In the genomic region with DNA sequence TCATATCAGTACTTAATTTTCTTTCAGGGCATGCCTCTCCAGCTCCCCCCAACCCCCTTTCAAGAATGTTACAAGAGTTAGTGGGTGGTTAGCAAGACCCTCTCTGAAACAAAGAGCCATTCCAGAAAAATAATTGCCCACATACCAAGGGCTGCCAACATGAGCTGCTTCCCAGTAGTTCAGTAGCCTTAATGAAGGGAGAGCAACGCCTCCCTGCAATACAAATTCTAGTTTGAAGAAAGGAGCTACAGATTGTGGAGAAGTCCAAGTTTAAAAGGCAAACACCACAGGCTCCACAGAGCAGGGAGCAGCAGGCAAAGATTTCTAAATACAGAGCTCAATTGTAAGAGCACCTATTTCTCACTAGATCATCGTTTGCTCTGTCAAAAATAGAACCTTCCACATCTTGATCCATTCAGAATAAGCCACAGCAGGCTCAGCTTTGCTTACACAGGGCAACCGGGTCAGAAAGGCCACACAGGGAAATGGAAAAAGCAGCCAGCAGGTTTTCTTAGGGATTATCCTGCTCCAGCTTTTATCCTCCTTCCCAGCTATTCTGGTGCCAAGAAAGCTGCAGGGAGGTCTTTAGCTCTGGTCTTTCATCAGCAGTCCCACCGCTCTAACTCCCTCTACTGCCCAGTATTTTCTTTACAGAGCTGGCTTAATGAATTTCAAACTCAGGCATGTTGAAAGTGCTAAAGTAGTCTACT, we compare ENCODE assay signal across 8 mouse cellular contexts. TPM values are rescaled to one million over a fixed set of nuclear protein-coding genes. Genes with fewer than 3 reads are reported as not detected.
A peak's percentile ranks its signal among the peaks of the same experiment; 100 is the strongest.
DNase-seq lines count a peak whose midpoint lies in the region; ATAC-seq and TF ChIP-seq lines count a peak whose summit lies in the region.

No protein-coding gene starts in this region.

- H3K9ac ChIP-seq in hindbrain, embryonic 13.5 days = no peak overlapping the region
- H3K9ac ChIP-seq in midbrain, embryonic 16.5 days (ENCODE audit: low read depth, low read length) = 0 out of 2 replicates have a peak overlapping the region, but pooled peaks have one; percentile 30

- WGBS in hindbrain, embryonic 13.5 days = 15% methylated on average over 4 of the region's 4 CpGs
- WGBS in midbrain, embryonic 16.5 days = 2% methylated on average over 4 of the region's 4 CpGs

- ATAC-seq in hindbrain, embryonic 13.5 days (ENCODE audit: low FRiP score) = peak; percentile 69; the same call in 1 of the 2 replicates
- ATAC-seq in midbrain, embryonic 16.5 days = peak; percentile 83

- TF ChIP-seq CTCF in layer of hippocampus, adult 2 months (conservative IDR thresholded peaks at IDR 0.05) = peak; percentile 70

- H3K27ac ChIP-seq in layer of hippocampus, adult 2 months = peak overlapping the region; percentile 65; the same call in 1 of the 2 replicates
- H3K27ac ChIP-seq in hindbrain, embryonic 13.5 days = peak overlapping the region; percentile 78
- peak overlapping the region; percentile 76 for H3K27ac ChIP-seq in midbrain, embryonic 16.5 days (ENCODE audit: low read length)

- H3K4me1 ChIP-seq in hindbrain, embryonic 13.5 days (replicated peaks) = peaks cover 13% of the 10 kb centered on the region
- H3K4me1 ChIP-seq in midbrain, embryonic 16.5 days (ENCODE audit: control insufficient read depth, insufficient read depth, low read length) = peaks cover 12% of the 10 kb centered on the region

- H3K27me3 ChIP-seq in hindbrain, embryonic 13.5 days = no peaks in the 10 kb centered on the region
- H3K27me3 ChIP-seq in midbrain, embryonic 16.5 days (ENCODE audit: control insufficient read depth, insufficient read depth, low read depth, low read length) = no peaks in the 10 kb centered on the region

- no peak overlapping the region for H3K4me2 ChIP-seq in hindbrain, embryonic 13.5 days
- H3K4me2 ChIP-seq in midbrain, embryonic 16.5 days (ENCODE audit: low read length) = 0 out of 2 replicates have a peak overlapping the region, but pooled peaks have one; percentile 22

- peaks cover 13% of the 10 kb centered on the region for H3K36me3 ChIP-seq in hindbrain, embryonic 13.5 days
- H3K36me3 ChIP-seq in midbrain, embryonic 16.5 days (ENCODE audit: control insufficient read depth, insufficient read depth, low read length) = 0 out of 2 replicates have a peak, but pooled peaks cover 3% of the 10 kb centered on the region

- H3K4me3 ChIP-seq in layer of hippocampus, adult 2 months = no peak overlapping the region
- no peak overlapping the region for H3K4me3 ChIP-seq in hindbrain, embryonic 13.5 days
- no peak overlapping the region for H3K4me3 ChIP-seq in midbrain, embryonic 16.5 days (ENCODE audit: low read depth, low read length)

- no peaks in the 10 kb centered on the region for H3K9me3 ChIP-seq in hindbrain, embryonic 13.5 days
- H3K9me3 ChIP-seq in midbrain, embryonic 16.5 days (replicated peaks; ENCODE audit: control insufficient read depth, low read length, poor library complexity, severe bottlenecking) = no peaks in the 10 kb centered on the region

- DNase-seq in layer of hippocampus, adult 2 months (ENCODE audit: low spot score in 2 of 2) = peak; percentile 16 to 29
- DNase-seq in layer of hippocampus, postnatal 25 days (ENCODE audit: extremely low spot score in 1 of 2, low spot score in 1 of 2) = no peak
- DNase-seq in embryo, embryonic 11.5 days (ENCODE audit: low read depth, low spot score) = peak; percentile 34
- DNase-seq in adrenal gland, adult 18-20 months (ENCODE audit: low spot score in 2 of 2) = no peak
- no peak for DNase-seq in testis, postnatal 14 days (ENCODE audit: low spot score)
- no peak for DNase-seq in gastrocnemius, postnatal 25 days

RNA-seq across cellular contexts. Expression of a gene that starts 13.6 kb away (rescaled TPM):
- 10 to 100 TPM; 58.5 to 69.1 TPM for total RNA-seq in layer of hippocampus, adult 2 months (2021)
- total RNA-seq in layer of hippocampus, postnatal 25 days (2021) = 10 to 100 TPM; 61.9 to 69.5 TPM
- polyA plus RNA-seq in hindbrain, embryonic 13.5 days (2015; fragmentation: Nextera tagmentation; extraction: Ambion mirVana) = 586 and 614 TPM in 2 replicates
- 354 and 378 TPM in 2 replicates for polyA plus RNA-seq in midbrain, embryonic 16.5 days (2015; fragmentation: Nextera tagmentation; extraction: Ambion mirVana)
- total RNA-seq in adrenal gland, adult 18-20 months (2021) = 100 to 1,000 TPM in 1 of 2 experiments, 10 to 100 TPM in 1; 91.3 to 108 TPM
- 10 to 100 TPM; 49.4 to 55.1 TPM for total RNA-seq in gastrocnemius, postnatal 25 days (2021)

Comparison
In these comparisons a context has a peak if more than half of its experiments do, and no peak if none do; other contexts are left out.
1. DNase-seq: peak in layer of hippocampus, adult 2 months (2 of 2) and embryo, embryonic 11.5 days (single experiment); none in layer of hippocampus, postnatal 25 days (0 of 2), adrenal gland, adult 18-20 months (0 of 2), testis, postnatal 14 days (single experiment) and gastrocnemius, postnatal 25 days (single experiment).
2. Peak in every context shown above with its lines, with median percentiles within 50 percentile points of each other: H3K27ac ChIP-seq.